Mouse (Mus musculus) heart, postnatal 0 days (tissue): ENCODE measurements around the gene Tmem131l.
A peak's percentile ranks its signal among the peaks of the same experiment; 100 is the strongest.

Source experiments
- CTCF ChIP-seq: IDR thresholded peaks from 2 replicates; pipeline ENCODE4 v1.5.1; 2016; ENCODE audit warnings: antibody characterized with exemption, control low read depth, low read depth
- EP300 ChIP-seq: IDR thresholded peaks from 2 replicates; pipeline ENCODE4 v1.6.1; 2016; ENCODE audit warnings: antibody characterized with exemption, low read depth

- TF ChIP-seq EP300, result no peak
- TF ChIP-seq CTCF, result peak; percentile 46
Measured at GRCm38 (mm10) chr3:84048729-84049175, 8.8 kb upstream of the Tmem131l start.
